Comparison of ENCODE assay signal across 8 mouse cellular contexts in genomic region chrX:139610033-139610764, GRCm38 (mm10). TPM values are rescaled to one million over a fixed set of nuclear protein-coding genes. Genes with fewer than 3 reads are reported as not detected.
DNase-seq lines count a peak whose midpoint lies in the region; ATAC-seq lines count a peak whose summit lies in the region.

No protein-coding gene starts in this region.

- H3K36me3 ChIP-seq in embryonic facial prominence, embryonic 13.5 days = no peaks in the 10 kb centered on the region
- no peaks in the 10 kb centered on the region for H3K36me3 ChIP-seq in midbrain, embryonic 11.5 days (ENCODE audit: control insufficient read depth, insufficient read depth, low read length)

- 20% methylated on average over 43 of the region's 44 CpGs for WGBS in embryonic facial prominence, embryonic 13.5 days
- WGBS in midbrain, embryonic 11.5 days = 15% methylated on average over 44 of the region's 44 CpGs

- H3K4me2 ChIP-seq in embryonic facial prominence, embryonic 13.5 days = peak overlapping the region; percentile 67
- peak overlapping the region; percentile 71 for H3K4me2 ChIP-seq in midbrain, embryonic 11.5 days

- H3K4me3 ChIP-seq in embryonic facial prominence, embryonic 13.5 days = peak overlapping the region; percentile 60
- H3K4me3 ChIP-seq in midbrain, embryonic 11.5 days (ENCODE audit: low read depth, low read length) = peak overlapping the region; percentile 49

- DNase-seq in adrenal gland, postnatal 36 days = peak; percentile 92 to 94
- peak; percentile 98 for DNase-seq in heart, adult 11 months
- DNase-seq in kidney, adult 11 months = peak; percentile 87
- peak; percentile 83 for DNase-seq in left cerebral cortex, postnatal 4 days
- DNase-seq in midbrain, embryonic 11.5 days (ENCODE audit: low spot score, missing footprints) = peak; percentile 95
- peak; percentile 71 for DNase-seq in right cerebral cortex, postnatal 4 days
- DNase-seq in yolk sac, embryonic 10.5 days (ENCODE audit: low spot score) = peak; percentile 87

- peak; percentile 95 for ATAC-seq in embryonic facial prominence, embryonic 13.5 days (ENCODE audit: insufficient number of reproducible peaks, insufficient read depth, low FRiP score, low TSS enrichment, low read depth)
- peak; percentile 98 for ATAC-seq in midbrain, embryonic 11.5 days (ENCODE audit: low FRiP score)

- no peaks in the 10 kb centered on the region for H3K4me1 ChIP-seq in embryonic facial prominence, embryonic 13.5 days
- H3K4me1 ChIP-seq in midbrain, embryonic 11.5 days (ENCODE audit: control insufficient read depth, insufficient read depth, low read length) = no peaks in the 10 kb centered on the region

- intact Hi-C loops in left cerebral cortex, postnatal 4 days (cut with DNase I) = no loop called here

- H3K9me3 ChIP-seq in embryonic facial prominence, embryonic 13.5 days = no peaks in the 10 kb centered on the region
- no peaks in the 10 kb centered on the region for H3K9me3 ChIP-seq in midbrain, embryonic 11.5 days (ENCODE audit: control insufficient read depth, low read length)

- H3K27me3 ChIP-seq in embryonic facial prominence, embryonic 13.5 days = peaks cover 37% of the 10 kb centered on the region
- H3K27me3 ChIP-seq in midbrain, embryonic 11.5 days (ENCODE audit: control insufficient read depth, insufficient read depth, low read length) = peaks cover 16% of the 10 kb centered on the region

- H3K9ac ChIP-seq in embryonic facial prominence, embryonic 13.5 days = peak overlapping the region; percentile 67
- H3K9ac ChIP-seq in midbrain, embryonic 11.5 days (ENCODE audit: low read length) = peak overlapping the region; percentile 53

- no peak overlapping the region for H3K27ac ChIP-seq in embryonic facial prominence, embryonic 13.5 days
- no peak overlapping the region for H3K27ac ChIP-seq in midbrain, embryonic 11.5 days (ENCODE audit: low read depth, low read length)

RNA-seq across cellular contexts. Expression of gene Rnf128, which starts 47.1 kb away (rescaled TPM):
- total RNA-seq in adrenal gland, postnatal 36 days (2021) = 10 to 100 TPM; 43.8 to 46.6 TPM
- polyA plus RNA-seq in embryonic facial prominence, embryonic 13.5 days (2015; fragmentation: Nextera tagmentation; extraction: Ambion mirVana) = 8.1 and 10.6 TPM in 2 replicates
- total RNA-seq in left cerebral cortex, postnatal 4 days (2021) = 1 to 10 TPM; 4.3 to 5.4 TPM
- 1.2 TPM in 2 replicates for polyA plus RNA-seq in midbrain, embryonic 11.5 days (2014; fragmentation: Nextera tagmentation; extraction: Ambion mirVana)

Comparison
In these comparisons a context has a peak if more than half of its experiments do, and no peak if none do; other contexts are left out.
1. RNA of gene Rnf128, which starts 47.1 kb away (total RNA-seq): 43.8 to 46.6 TPM in adrenal gland, postnatal 36 days; 4.3 to 5.4 TPM in left cerebral cortex, postnatal 4 days; every median in the first group is over 4 times any median in the second.
2. Peak in every context shown above with its lines, with median percentiles within 50 percentile points of each other: DNase-seq.